Mouse (Mus musculus): ENCODE data around the gene Barhl2.

Barhl2 gene

GRCm38 (mm10) chr5:106415734-106416133, 42.2 kb downstream of the Barhl2 start:
- no peak for DNase-seq (ENCODE audit: low read depth, low spot score)

DNA sequence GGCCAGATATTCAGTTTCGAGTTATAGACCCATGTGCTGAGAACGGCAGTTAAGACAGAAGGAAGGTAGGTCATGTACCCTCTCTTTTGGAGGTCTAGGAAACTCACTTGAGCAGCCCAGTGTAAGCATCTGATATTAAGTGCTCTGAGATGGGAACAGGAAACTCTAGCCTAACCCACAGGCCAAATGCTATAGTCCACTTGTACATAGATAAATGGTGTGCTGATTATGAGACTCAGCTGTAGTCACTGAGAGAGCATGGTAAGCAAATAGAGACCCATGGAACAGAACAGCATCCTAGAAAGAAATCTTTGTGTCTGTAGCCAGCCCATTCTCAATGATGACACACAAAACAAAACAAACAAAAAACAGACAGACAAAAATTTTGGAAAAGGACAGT, 55.2 kb downstream of the Barhl2 start:
- no peak for DNase-seq (ENCODE audit: low read depth, low spot score)
